Mouse (Mus musculus): ENCODE data around the gene Upp1. TPM values are rescaled to one million over a fixed set of nuclear protein-coding genes. Genes with fewer than 3 reads are reported as not detected.

Upp1 gene
- polyA plus RNA-seq, 1 experiment from 2014 or later = 5.0 TPM

- H3K27ac ChIP-seq = no peak overlapping the region
- no peaks in the 10 kb centered on the region for H3K36me3 ChIP-seq
- no peak for ATAC-seq (ENCODE audit: insufficient number of reproducible peaks, insufficient read depth, low FRiP score, low TSS enrichment, low read depth)
- no peaks in the 10 kb centered on the region for H3K9me3 ChIP-seq
- WGBS = 65% methylated on average over 2 of the region's 2 CpGs
- H3K4me2 ChIP-seq = no peak overlapping the region
- no peak overlapping the region for H3K9ac ChIP-seq
- no peak overlapping the region for H3K4me3 ChIP-seq
- H3K27me3 ChIP-seq = no peaks in the 10 kb centered on the region
- H3K4me1 ChIP-seq = 0 out of 2 replicates have a peak, but pooled peaks cover 5% of the 10 kb centered on the region
Measured at GRCm38 (mm10) chr11:9167331-9167730, 49.4 kb downstream of the Upp1 start.

- no peaks in the 10 kb centered on the region for H3K4me1 ChIP-seq
- no peaks in the 10 kb centered on the region for H3K27me3 ChIP-seq
- no peak overlapping the region for H3K4me3 ChIP-seq
- H3K4me2 ChIP-seq = no peak overlapping the region
- H3K9ac ChIP-seq = no peak overlapping the region
- 83% methylated on average over 1 of the region's 1 CpGs for WGBS
- no peaks in the 10 kb centered on the region for H3K9me3 ChIP-seq
- ATAC-seq (ENCODE audit: insufficient number of reproducible peaks, insufficient read depth, low FRiP score, low TSS enrichment, low read depth) = no peak
- H3K36me3 ChIP-seq = no peaks in the 10 kb centered on the region
- no peak overlapping the region for H3K27ac ChIP-seq
Measured at GRCm38 (mm10) chr11:9181477-9181876, 63.6 kb downstream of the Upp1 start.

Other genes with a start within 250 kb of the Upp1 start
- gene Pkd1l1, start 144.8 kb upstream of the Upp1 start, polyA plus RNA-seq (2015; fragmentation: Nextera tagmentation; extraction: Ambion mirVana) = 0.11 TPM in 1 of 2 replicates, not detected in the other
- 15.3 and 15.6 TPM in 2 replicates for gene Hus1, start 106.9 kb upstream of the Upp1 start, polyA plus RNA-seq (2015; fragmentation: Nextera tagmentation; extraction: Ambion mirVana)
- 0.77 and 0.79 TPM in 2 replicates for gene Gm11992, start 69.5 kb upstream of the Upp1 start, polyA plus RNA-seq (2015; fragmentation: Nextera tagmentation; extraction: Ambion mirVana)
- 0.41 TPM in 1 of 2 replicates, not detected in the other for gene Sun3, start 69.1 kb upstream of the Upp1 start, polyA plus RNA-seq (2015; fragmentation: Nextera tagmentation; extraction: Ambion mirVana)
- 0.01 and 0.21 TPM in 2 replicates for gene Abca13, start 73.8 kb downstream of the Upp1 start, polyA plus RNA-seq (2015; fragmentation: Nextera tagmentation; extraction: Ambion mirVana)

Measured in embryonic facial prominence, embryonic 13.5 days (tissue).